Mouse (Mus musculus) MEL (cell line): ENCODE measurements around the gene Cdh23. TPM values are rescaled to one million over a fixed set of nuclear protein-coding genes. Genes with fewer than 3 reads are reported as not detected.

Experiments used
- DNase-seq: peaks from one replicate; pipeline ENCODE4 v3.0.0; 2011; ENCODE audit warnings: low read depth, low spot score
- H3K27ac ChIP-seq: 2 replicates; pipeline ENCODE4 v1.5.1; 2012; ENCODE audit warnings: low read depth, mild to moderate bottlenecking, control low read depth, low read length, moderate library complexity; ENCODE audit not compliant: control insufficient read depth
- H3K27me3 ChIP-seq, 2 experiments: fragments of 150-350 bp in 1 of 2; sonication (generic) in 1 of 2; 2 replicates each; pipeline ENCODE4 v1.6.1; 2012; ENCODE audit warnings: low read length in 2 of 2, mild to moderate bottlenecking in 2 of 2, improper control_type of control experiment in 1 of 2, moderate library complexity in 1 of 2; ENCODE audit not compliant: insufficient read depth in 2 of 2, control insufficient read depth in 1 of 2
- H3K36me3 ChIP-seq, 2 experiments: 2 replicates each; pipeline ENCODE4 v1.6.1; 2012 to 2014; ENCODE audit warnings: low read length in 2 of 2, improper control_type of control experiment in 1 of 2, inconsistent platforms in 1 of 2, mild to moderate bottlenecking in 1 of 2; ENCODE audit not compliant: insufficient read depth in 2 of 2, control insufficient read depth in 1 of 2
- H3K4me1 ChIP-seq, 2 experiments: fragments of 150-350 bp in 1 of 2; sonication (generic) in 1 of 2; 2 replicates each; pipeline ENCODE4 v1.6.1; 2012; ENCODE audit warnings: low read length in 2 of 2, improper control_type of control experiment in 1 of 2, mild to moderate bottlenecking in 1 of 2; ENCODE audit not compliant: insufficient read depth in 2 of 2, control insufficient read depth in 1 of 2
- H3K4me3 ChIP-seq, 2 experiments: fragments of 150-350 bp in 1 of 2; sonication (generic) in 1 of 2; 2 replicates each; pipeline ENCODE4 v1.5.1; 2012; ENCODE audit warnings: low read depth in 2 of 2, low read length in 2 of 2, mild to moderate bottlenecking in 2 of 2, moderate library complexity in 2 of 2, control low read depth in 1 of 2, improper control_type of control experiment in 1 of 2; ENCODE audit not compliant: control insufficient read depth in 1 of 2, insufficient read depth in 1 of 2
- H3K79me2 ChIP-seq: 2 replicates; pipeline ENCODE4 v1.6.1; 2012; ENCODE audit warnings: mild to moderate bottlenecking, low read length, moderate library complexity; ENCODE audit not compliant: control insufficient read depth, poor library complexity, insufficient read depth
- H3K9ac ChIP-seq: 2 replicates; pipeline ENCODE4 v1.6.1; 2012; ENCODE audit warnings: low read depth, mild to moderate bottlenecking, control low read depth, low read length, moderate library complexity; ENCODE audit not compliant: control insufficient read depth, poor library complexity, severe bottlenecking
- H3K9me3 ChIP-seq: fragments of 150-350 bp; sonication (generic); replicated peaks from 2 replicates; pipeline ENCODE4 v1.6.1; 2012; ENCODE audit warnings: mild to moderate bottlenecking, low read length, improper control_type of control experiment, moderate library complexity; ENCODE audit not compliant: insufficient read depth
- CHD1 ChIP-seq: IDR thresholded peaks from 2 replicates; pipeline ENCODE4 v1.6.1; 2012; ENCODE audit warnings: low read depth, mild to moderate bottlenecking, inconsistent platforms, low read length, improper control_type of control experiment
- ELF1 ChIP-seq: IDR thresholded peaks from 2 replicates; pipeline ENCODE4 v1.6.1; 2014; ENCODE audit warnings: low read depth, mild to moderate bottlenecking, inconsistent platforms, low read length, improper control_type of control experiment, moderate library complexity
- EP300 ChIP-seq, 2 experiments: IDR thresholded peaks; 2 replicates each; pipeline ENCODE4 v1.6.1; 2011; ENCODE audit warnings: improper control_type of control experiment in 2 of 2, low read length in 2 of 2, low read depth in 1 of 2, mild to moderate bottlenecking in 1 of 2
- MAFK ChIP-seq: IDR thresholded peaks from 2 replicates; pipeline ENCODE4 v1.6.1; 2011; ENCODE audit warnings: low read depth, mild to moderate bottlenecking, low read length, improper control_type of control experiment, borderline replicate concordance
- MAX ChIP-seq: IDR thresholded peaks from 2 replicates; pipeline ENCODE4 v1.6.1; 2011; ENCODE audit warnings: low read length, improper control_type of control experiment
- MEF2A ChIP-seq: IDR thresholded peaks from 2 replicates; pipeline ENCODE4 v1.6.1; 2014; ENCODE audit warnings: low read depth, mild to moderate bottlenecking, inconsistent platforms, low read length, improper control_type of control experiment; ENCODE audit not compliant: poor library complexity, insufficient replicate concordance, severe bottlenecking; ENCODE audit errors: extremely low read depth
- MYB ChIP-seq: IDR thresholded peaks from 2 replicates; pipeline ENCODE4 v1.6.1; 2011; ENCODE audit warnings: mild to moderate bottlenecking, low read depth, low read length, improper control_type of control experiment
- MYC ChIP-seq: IDR thresholded peaks from 2 replicates; pipeline ENCODE4 v1.6.1; 2011; ENCODE audit warnings: low read depth, mild to moderate bottlenecking, low read length, improper control_type of control experiment, moderate library complexity
- NELFE ChIP-seq: IDR thresholded peaks from 2 replicates; pipeline ENCODE4 v1.6.1; 2011; ENCODE audit warnings: low read depth, low read length, improper control_type of control experiment
- NRF1 ChIP-seq: IDR thresholded peaks from 2 replicates; pipeline ENCODE4 v1.6.1; 2014; ENCODE audit warnings: low read depth, mild to moderate bottlenecking, inconsistent platforms, low read length, improper control_type of control experiment, moderate library complexity; ENCODE audit not compliant: poor library complexity, insufficient read depth, severe bottlenecking
- POLR2AphosphoS2 ChIP-seq: IDR thresholded peaks from 2 replicates; pipeline ENCODE4 v1.6.1; 2011; ENCODE audit warnings: low read length, improper control_type of control experiment
- RAD21 ChIP-seq: IDR thresholded peaks from 2 replicates; pipeline ENCODE4 v1.6.1; 2011; ENCODE audit warnings: mild to moderate bottlenecking, low read depth, low read length, improper control_type of control experiment
- RCOR1 ChIP-seq: IDR thresholded peaks from 2 replicates; pipeline ENCODE4 v1.6.1; 2012; ENCODE audit warnings: low read depth, mild to moderate bottlenecking, inconsistent platforms, low read length, improper control_type of control experiment
- SIN3A ChIP-seq: IDR thresholded peaks from 2 replicates; pipeline ENCODE4 v1.6.1; 2012; ENCODE audit warnings: low read length, improper control_type of control experiment, inconsistent platforms
- TAL1 ChIP-seq: IDR thresholded peaks from 2 replicates; pipeline ENCODE4 v1.6.1; 2012; ENCODE audit warnings: mild to moderate bottlenecking, inconsistent platforms, low read length, moderate library complexity, mixed read lengths
- TBP ChIP-seq: IDR thresholded peaks from 2 replicates; pipeline ENCODE4 v1.8.0; 2011; ENCODE audit warnings: low read depth, low read length, improper control_type of control experiment
- UBTF ChIP-seq: IDR thresholded peaks from 2 replicates; pipeline ENCODE4 v1.6.1; 2012; ENCODE audit warnings: low read depth, mild to moderate bottlenecking, inconsistent platforms, low read length, improper control_type of control experiment, moderate library complexity, borderline replicate concordance; ENCODE audit not compliant: insufficient read depth
- USF1 ChIP-seq: IDR thresholded peaks from 2 replicates; pipeline ENCODE4 v1.6.1; 2014; ENCODE audit warnings: low read depth, mild to moderate bottlenecking, inconsistent platforms, low read length, improper control_type of control experiment, moderate library complexity
- USF2 ChIP-seq, 2 experiments: IDR thresholded peaks; 2 replicates each; pipeline ENCODE4 v1.6.1; 2011 to 2012; ENCODE audit warnings: improper control_type of control experiment in 2 of 2, low read length in 2 of 2, borderline replicate concordance in 1 of 2, inconsistent platforms in 1 of 2, low read depth in 1 of 2, mild to moderate bottlenecking in 1 of 2; ENCODE audit not compliant: insufficient read depth in 1 of 2
- polyA plus RNA-seq, 2 experiments: library from polyadenylated mRNA; stranded (reverse) in 1 of 2; unstranded in 1 of 2; fragments of >175 nt in 1 of 2; fragments of >200 nt in 1 of 2; gene quantifications; 2 replicates each; pipeline versions ENCODE4 v1.2.1 to v1.2.4; 2012; ENCODE audit warnings: low replicate concordance in 2 of 2, low read depth in 1 of 2; ENCODE audit not compliant: insufficient read length in 2 of 2, insufficient read depth in 1 of 2, missing spikeins in 1 of 2
- total RNA-seq: library from RNA; depleted of rRNA; stranded (reverse); fragments of 300-350 nt; gene quantifications from 2 replicates; pipeline ENCODE4 v1.2.3, GENCODE M21; 2012

Cdh23 gene
- total and polyA plus RNA-seq, 3 experiments: 0.04 TPM; not detected in 2

DNA sequence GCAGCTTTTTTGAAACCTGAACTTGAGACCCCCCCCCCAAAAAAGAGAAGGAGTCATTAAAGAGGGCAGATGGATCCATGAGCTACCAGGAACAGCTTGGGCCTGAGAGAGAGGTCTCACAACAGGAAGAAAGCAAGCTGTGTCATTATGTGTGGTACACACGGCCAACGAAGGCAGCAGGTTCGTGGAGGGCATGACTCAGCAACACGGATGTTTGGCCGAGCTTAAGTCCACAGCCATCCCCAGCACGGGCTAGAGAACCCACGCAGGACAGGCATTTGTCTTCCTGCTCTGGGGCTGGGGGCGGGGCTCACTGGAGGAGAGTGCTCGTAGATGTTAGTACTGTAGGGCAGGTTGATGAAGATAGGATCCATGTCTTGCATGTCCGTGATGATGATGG lies 165.7 kb downstream of the Cdh23 start:
- no peaks in the 10 kb centered on the region for H3K79me2 ChIP-seq
- H3K9ac ChIP-seq: no peak overlapping the region
- no peaks in the 10 kb centered on the region for H3K9me3 ChIP-seq
- TF ChIP-seq NRF1 (no peak), UBTF (no peak)
- no peaks in the 10 kb centered on the region for H3K27me3 ChIP-seq
- no peak for DNase-seq
- no peaks in the 10 kb centered on the region for H3K4me1 ChIP-seq
- H3K27ac ChIP-seq: no peak overlapping the region
- H3K36me3 ChIP-seq: no peaks in the 10 kb centered on the region
- no peak overlapping the region for H3K4me3 ChIP-seq

DNA sequence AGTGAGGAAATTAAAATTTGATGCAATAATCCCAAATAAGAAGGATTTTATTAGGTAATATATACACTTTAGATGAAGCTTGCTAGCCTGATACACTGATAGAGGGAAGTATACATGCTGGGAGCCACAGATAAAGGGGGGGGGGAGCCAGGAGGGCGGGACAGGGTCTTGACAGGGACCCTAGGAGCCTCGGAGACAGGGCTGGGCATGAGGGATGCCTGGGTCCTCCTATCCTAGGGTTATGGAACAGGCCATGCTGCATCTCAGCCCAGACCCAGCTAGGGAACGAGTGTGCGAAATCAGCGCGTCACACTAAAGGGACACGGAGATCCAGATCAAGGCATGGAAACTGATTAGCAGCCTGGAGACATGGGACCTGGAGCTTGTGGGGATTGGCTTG lies 168.3 kb downstream of the Cdh23 start:
- no peaks in the 10 kb centered on the region for H3K79me2 ChIP-seq
- no peak for TF ChIP-seq USF1
- TF ChIP-seq RCOR1: no peak
- TF ChIP-seq NELFE: no peak
- no peak for TF ChIP-seq USF2 (IDR thresholded peaks at IDR 0.05; ENCODE audit: borderline replicate concordance in 1 of 2, insufficient read depth in 1 of 2, low read depth in 1 of 2, low read length in 2 of 2)
- no peak for TF ChIP-seq SIN3A
- no peak for TF ChIP-seq MYB
- no peak for TF ChIP-seq MAFK
- TF ChIP-seq UBTF: no peak
- TF ChIP-seq RAD21: no peak
- TF ChIP-seq CHD1: no peak
- TF ChIP-seq ELF1: no peak
- TF ChIP-seq MYC: no peak
- TF ChIP-seq EP300 (IDR thresholded peaks at IDR 0.05; ENCODE audit: low read depth in 1 of 2, low read length in 2 of 2): no peak
- no peak for TF ChIP-seq TAL1
- no peak for TF ChIP-seq MAX
- no peak for TF ChIP-seq TBP
- TF ChIP-seq POLR2AphosphoS2: no peak
- no peak for TF ChIP-seq MEF2A
- TF ChIP-seq, all 39 proteins: peak for 0
- DNase-seq: no peak
- Histone ChIP-seq H3K9me3 (no peaks in the 10 kb centered on the region), H3K4me3 (no peak overlapping the region), H3K27me3 (no peaks in the 10 kb centered on the region), H3K36me3 (no peaks in the 10 kb centered on the region), H3K9ac (no peak overlapping the region), H3K27ac (no peak overlapping the region), H3K4me1 (no peaks in the 10 kb centered on the region)
